ENCODE assay signal across 17 mouse cellular contexts in the genomic region with DNA sequence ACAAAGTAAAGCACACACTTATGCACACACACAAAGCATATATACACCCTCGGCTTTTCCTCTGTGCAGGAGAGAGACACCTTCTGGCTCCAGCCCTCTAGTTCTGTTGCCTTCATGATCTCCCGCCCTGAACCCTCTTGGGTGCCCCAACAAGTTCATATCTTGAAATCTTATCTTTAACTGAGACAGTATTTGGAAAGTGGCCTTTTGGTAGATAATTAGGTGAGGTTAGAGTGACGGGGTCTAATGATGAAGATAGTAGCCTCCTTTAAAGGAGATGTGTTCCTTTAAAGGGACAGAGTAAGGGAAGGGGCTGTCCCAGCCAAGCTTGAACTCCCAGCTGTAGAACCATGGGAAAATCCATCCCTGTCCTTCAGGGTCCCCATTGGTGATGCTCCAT. TPM values are rescaled to one million over a fixed set of nuclear protein-coding genes. Genes with fewer than 3 reads are reported as not detected.
"Had no signal": no experiment of that assay in that cellular context is flagged by ENCODE, and none has a peak within 500 bp of the region (broad histone marks: within the 10 kb centered on the region; RNA-seq: fewer than 3 reads in every experiment).

No protein-coding gene starts in this region.

- H3K4me3 ChIP-seq: neural tube, embryonic 12.5 days; neural tube, embryonic 13.5 days; neural tube, embryonic 15.5 days; stomach, embryonic 15.5 days had no signal

- H3K9me3 ChIP-seq: neural tube, embryonic 12.5 days; neural tube, embryonic 13.5 days; neural tube, embryonic 15.5 days; stomach, embryonic 15.5 days had no signal

- H3K36me3 ChIP-seq: neural tube, embryonic 12.5 days; neural tube, embryonic 13.5 days; neural tube, embryonic 15.5 days; stomach, embryonic 15.5 days had no signal

- H3K9ac ChIP-seq: neural tube, embryonic 12.5 days; neural tube, embryonic 13.5 days; neural tube, embryonic 15.5 days; stomach, embryonic 15.5 days had no signal

- DNase-seq: retina, postnatal 1 day; right cerebral cortex, adult 18-20 months; right cerebral cortex, postnatal 14 days; right cerebral cortex, postnatal 25 days; right cerebral cortex, postnatal 4 days; spleen, adult 18-20 months; thymus, adult 18-20 months; thymus, postnatal 14 days; thymus, postnatal 25 days; thymus, postnatal 36 days; thymus, postnatal 4 days had no signal

- H3K27ac ChIP-seq: neural tube, embryonic 12.5 days; neural tube, embryonic 13.5 days; neural tube, embryonic 15.5 days; stomach, embryonic 15.5 days; stomach, postnatal 0 days had no signal

RNA-seq across cellular contexts. Expression of gene Slc22a3, which starts 3.7 kb away (rescaled TPM):
- total RNA-seq: neutrophil, adult 5-6 weeks had no signal
